Mouse (Mus musculus): Measurements from ENCODE around the gene Elavl4. TPM values are rescaled to one million over a fixed set of nuclear protein-coding genes. Genes with fewer than 3 reads are reported as not detected.

The Elavl4 gene
- polyA plus RNA-seq, 2 experiments from 2014 or later: 0.44 TPM; not detected in 1

DNA sequence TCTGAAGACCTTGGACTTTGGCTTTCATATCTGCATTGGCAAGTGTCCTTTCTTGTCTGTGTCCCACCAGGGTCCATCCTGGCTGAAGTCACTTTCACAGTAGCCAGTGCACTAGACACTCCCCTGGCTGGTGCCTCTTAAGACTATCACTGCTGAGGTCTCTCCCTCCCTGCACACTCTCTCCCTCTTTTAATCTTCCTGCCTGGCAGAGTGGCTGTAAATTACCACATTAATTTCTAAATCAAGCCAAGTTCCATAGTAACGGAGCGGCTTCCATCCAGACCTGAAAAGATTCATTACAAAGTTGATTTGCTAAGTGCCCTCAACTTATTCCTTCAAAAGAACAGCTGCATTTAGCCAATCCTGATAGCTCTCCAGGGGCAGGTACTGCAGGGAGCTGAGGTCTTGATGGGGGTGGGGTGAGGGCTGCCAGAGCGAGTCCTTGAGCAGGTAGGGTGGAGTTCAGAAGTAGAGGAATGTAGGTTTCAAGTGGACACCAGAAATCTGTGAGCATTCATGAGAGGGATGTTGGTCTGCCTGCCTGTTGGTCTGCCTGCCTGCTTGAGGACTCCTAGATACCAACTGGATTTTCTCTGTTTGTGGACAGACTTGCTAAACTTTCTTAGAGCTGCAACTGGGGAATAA is 194.1 kb downstream of the Elavl4 start:
- no peak for ATAC-seq

DNA sequence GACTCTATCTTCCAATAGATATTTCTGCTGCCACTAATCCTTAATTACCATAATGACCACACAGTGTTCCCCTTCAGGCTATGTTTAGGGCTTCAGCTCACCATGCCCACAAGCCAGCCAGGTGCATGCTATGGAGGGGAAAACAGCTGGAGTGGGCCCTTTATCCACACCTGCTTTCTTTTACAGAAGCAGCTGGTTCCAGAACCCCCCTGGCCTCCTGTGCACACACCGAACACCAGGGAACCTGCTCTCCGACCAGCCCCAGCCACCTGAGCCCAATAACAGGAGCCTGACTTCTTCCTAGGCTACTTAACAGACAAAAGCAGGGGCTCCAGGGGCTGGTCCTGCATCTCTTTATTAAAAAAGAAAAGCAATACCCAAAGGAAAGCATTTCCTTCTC is 195.8 kb downstream of the Elavl4 start:
- no peak for ATAC-seq

Other genes starting within 250 kb of the Elavl4 start
- gene Agbl4, start 45.8 kb upstream of the Elavl4 start, polyA plus RNA-seq (2017; shearing (Covaris generic)): not detected

All from activated CD4-positive, CD25-positive, alpha-beta regulatory T cell, adult 4 months (primary cell).